Mouse (Mus musculus) hindbrain, embryonic 12.5 days (tissue): ENCODE measurements at regions not wholly inside any gene's neighbourhood (a gene's known extent, or its start where the extent isn't known, plus 50 kb on each side); places are given as distances from the start of the nearest gene placed in this dataset.

Experiments
- ATAC-seq: fragments of 200-750 bp; cut with Nextera tagmentation; 2 replicates; pipeline ENCODE4 v1.8.0; 2017; ENCODE audit warnings: moderate TSS enrichment; ENCODE audit not compliant: low FRiP score
- H3K27ac ChIP-seq: fragments of 300-500 bp; sonication (generic); 2 replicates; pipeline ENCODE4 v1.5.1; 2016; ENCODE audit warnings: mild to moderate bottlenecking
- H3K27me3 ChIP-seq: fragments of 300-500 bp; sonication (generic); 2 replicates; pipeline ENCODE4 v1.6.1; 2016; ENCODE audit warnings: mild to moderate bottlenecking
- H3K36me3 ChIP-seq: fragments of 300-500 bp; sonication (generic); 2 replicates; pipeline ENCODE4 v1.6.1; 2016; ENCODE audit warnings: mild to moderate bottlenecking
- H3K4me1 ChIP-seq: fragments of 300-500 bp; sonication (generic); 2 replicates; pipeline ENCODE4 v1.6.1; 2016
- H3K4me2 ChIP-seq: fragments of 300-500 bp; sonication (generic); replicated peaks from 2 replicates; pipeline ENCODE4 v1.6.1; 2016; ENCODE audit warnings: mild to moderate bottlenecking
- H3K4me3 ChIP-seq: fragments of 300-500 bp; sonication (generic); 2 replicates; pipeline ENCODE4 v1.5.1; 2016; ENCODE audit warnings: mild to moderate bottlenecking
- H3K9ac ChIP-seq: fragments of 300-500 bp; sonication (generic); 2 replicates; pipeline ENCODE4 v1.6.1; 2016; ENCODE audit warnings: mild to moderate bottlenecking, moderate library complexity
- H3K9me3 ChIP-seq: fragments of 300-500 bp; sonication (generic); replicated peaks from 2 replicates; pipeline ENCODE4 v1.6.1; 2016; ENCODE audit warnings: mild to moderate bottlenecking
- WGBS: fragments of 180-500 bp; shearing (Covaris S2); methylation state at CpG from one replicate; pipeline ENCODE4 v1.1.7; 2016; 5-methylcytosine and 5-hydroxymethylcytosine counted together

DNA sequence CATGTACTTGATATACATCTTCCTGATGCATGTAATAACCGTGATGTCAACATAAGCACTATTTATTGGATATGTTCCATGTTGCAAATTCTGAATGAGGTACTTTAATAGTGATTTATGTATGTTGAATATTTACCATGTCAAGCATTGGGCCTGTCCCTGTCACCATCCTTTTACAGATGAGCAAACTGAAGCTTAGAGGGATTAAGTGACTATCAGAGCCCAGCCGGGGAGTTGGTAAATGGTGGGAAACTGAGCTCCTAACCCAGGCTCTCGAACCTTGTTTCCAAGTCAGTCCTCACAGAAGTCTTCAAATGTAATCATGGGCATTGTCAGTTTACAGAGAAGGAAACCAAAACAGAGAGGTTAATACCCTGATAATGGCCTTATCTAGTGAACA, 102.6 kb upstream of the Kcnab1 start:
- H3K27ac ChIP-seq, result no peak overlapping the region
- WGBS, result 84% methylated on average over 3 of the region's 3 CpGs
- no peak for ATAC-seq
- no peak overlapping the region for H3K9ac ChIP-seq
- H3K9me3 ChIP-seq, result no peaks in the 10 kb centered on the region
- H3K4me3 ChIP-seq, result no peak overlapping the region
- no peaks in the 10 kb centered on the region for H3K27me3 ChIP-seq
- H3K4me2 ChIP-seq, result no peak overlapping the region
- H3K4me1 ChIP-seq, result no peaks in the 10 kb centered on the region
- H3K36me3 ChIP-seq, result no peaks in the 10 kb centered on the region

DNA sequence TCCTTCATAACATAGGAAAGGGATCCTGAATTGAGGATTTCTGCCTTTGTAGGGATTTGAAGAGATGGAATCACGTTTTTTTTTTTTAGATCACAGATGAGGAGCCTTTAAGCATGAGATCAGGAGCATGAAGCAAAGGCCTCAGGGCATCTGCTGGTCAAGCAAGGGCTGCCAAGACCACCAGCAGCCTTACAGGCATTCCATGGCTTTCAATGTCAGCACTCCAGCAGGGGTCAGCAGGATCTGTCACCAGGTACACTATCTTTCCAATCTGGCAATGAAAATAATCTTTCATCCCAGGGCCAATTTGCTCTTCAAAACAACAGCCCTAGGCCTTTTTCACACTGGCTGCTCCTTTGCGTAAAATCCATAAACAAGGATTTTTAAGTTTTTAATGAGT, 85.3 kb upstream of the Kcnab1 start:
- H3K27me3 ChIP-seq, result no peaks in the 10 kb centered on the region
- no peak overlapping the region for H3K4me3 ChIP-seq
- H3K36me3 ChIP-seq, result no peaks in the 10 kb centered on the region
- ATAC-seq, result no peak
- H3K9ac ChIP-seq, result no peak overlapping the region
- no peaks in the 10 kb centered on the region for H3K4me1 ChIP-seq
- no peak overlapping the region for H3K4me2 ChIP-seq
- no peak overlapping the region for H3K27ac ChIP-seq
- WGBS, result 63% methylated on average over 2 of the region's 2 CpGs
- no peaks in the 10 kb centered on the region for H3K9me3 ChIP-seq

DNA sequence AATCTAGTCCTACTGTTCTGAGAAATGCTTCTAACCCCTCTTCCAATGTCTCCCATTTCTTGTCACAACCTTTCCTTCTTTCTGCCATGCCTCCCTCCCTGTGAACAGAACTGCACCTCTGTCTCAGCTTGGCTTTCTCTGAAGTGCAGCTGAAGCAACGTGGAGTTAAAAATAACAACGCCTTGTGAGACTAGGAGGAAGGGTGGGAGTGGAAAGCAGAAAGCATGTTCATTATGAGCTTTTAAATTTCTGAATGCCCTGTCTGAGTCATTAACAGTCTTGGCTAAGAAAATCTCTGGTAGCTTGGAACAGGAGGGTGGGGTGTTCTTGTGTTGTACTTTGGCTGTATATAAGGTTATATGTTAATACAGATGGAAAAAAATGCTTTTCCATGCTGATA, 71.6 kb upstream of the Kcnab1 start:
- H3K9me3 ChIP-seq, result no peaks in the 10 kb centered on the region
- no peak overlapping the region for H3K9ac ChIP-seq

DNA sequence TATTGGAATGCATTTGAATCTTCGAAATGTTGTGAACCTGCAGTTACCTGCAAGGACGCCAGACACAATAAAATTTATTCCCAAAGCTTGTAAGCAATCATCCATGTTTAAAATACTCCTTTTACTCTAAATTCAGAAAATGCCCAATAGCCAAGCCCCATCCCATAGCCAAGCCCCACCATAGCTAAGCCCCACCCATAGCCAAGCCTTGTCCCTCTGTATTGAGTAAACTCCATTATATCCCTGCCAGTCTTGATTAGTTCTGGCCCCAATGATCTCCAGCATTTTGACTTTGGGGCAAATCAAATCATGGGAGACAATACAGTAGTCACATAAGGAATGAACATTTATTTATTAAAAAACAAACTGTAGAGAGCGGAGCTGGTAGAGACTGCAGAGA, 61.3 kb upstream of the Kcnab1 start:
- Histone ChIP-seq H3K27ac (no peak overlapping the region), H3K4me2 (no peak overlapping the region), H3K4me3 (no peak overlapping the region), H3K9me3 (no peaks in the 10 kb centered on the region), H3K9ac (no peak overlapping the region), H3K27me3 (no peaks in the 10 kb centered on the region), H3K4me1 (no peaks in the 10 kb centered on the region), H3K36me3 (no peaks in the 10 kb centered on the region)
- WGBS, result 87% methylated on average over 3 of the region's 3 CpGs
- ATAC-seq, result no peak

More for the DNA sequence above, 71.6 kb upstream of the Kcnab1 start:
- no peak overlapping the region for H3K27ac ChIP-seq
- ATAC-seq, result no peak
- no peaks in the 10 kb centered on the region for H3K4me1 ChIP-seq
- no peaks in the 10 kb centered on the region for H3K27me3 ChIP-seq
- H3K36me3 ChIP-seq, result no peaks in the 10 kb centered on the region
- no peak overlapping the region for H3K4me3 ChIP-seq
- no peak overlapping the region for H3K4me2 ChIP-seq
- 80% methylated on average over 2 of the region's 2 CpGs for WGBS

DNA sequence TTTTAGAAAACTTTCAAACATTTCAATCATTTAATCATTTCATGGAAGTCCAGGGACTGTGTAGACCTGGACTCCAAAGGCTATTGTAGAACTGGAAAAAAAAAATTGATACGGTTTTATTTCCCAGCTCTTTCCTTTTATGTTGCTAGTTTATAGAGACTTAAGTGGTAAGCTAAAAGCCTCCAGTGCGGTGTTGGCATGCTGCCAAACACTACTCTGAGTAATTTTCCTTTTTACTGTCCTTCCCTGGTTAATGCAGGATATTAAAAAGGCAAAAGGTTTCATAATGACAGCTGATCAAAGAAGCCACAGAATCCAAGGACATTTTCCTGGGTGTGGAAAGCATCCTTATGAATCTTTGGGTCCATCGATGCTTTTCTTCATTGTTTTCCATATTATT, 53.8 kb upstream of the Kcnab1 start:
- Histone ChIP-seq H3K9ac (no peak overlapping the region), H3K27me3 (no peaks in the 10 kb centered on the region), H3K4me1 (no peaks in the 10 kb centered on the region), H3K36me3 (no peaks in the 10 kb centered on the region), H3K27ac (no peak overlapping the region), H3K4me3 (no peak overlapping the region), H3K4me2 (no peak overlapping the region), H3K9me3 (no peaks in the 10 kb centered on the region)
- no peak for ATAC-seq
- WGBS, result 70% methylated on average over 3 of the region's 3 CpGs
